Mouse (Mus musculus): ENCODE measurements around the gene Vma21-ps.
A peak's percentile ranks its signal among the peaks of the same experiment; 100 is the strongest.
"Not testable (repeated sequence)": the region's sequence is repeated elsewhere in the genome, so short reads cannot be mapped to it uniquely, and the experiment has no call there.

The Vma21-ps gene

DNA sequence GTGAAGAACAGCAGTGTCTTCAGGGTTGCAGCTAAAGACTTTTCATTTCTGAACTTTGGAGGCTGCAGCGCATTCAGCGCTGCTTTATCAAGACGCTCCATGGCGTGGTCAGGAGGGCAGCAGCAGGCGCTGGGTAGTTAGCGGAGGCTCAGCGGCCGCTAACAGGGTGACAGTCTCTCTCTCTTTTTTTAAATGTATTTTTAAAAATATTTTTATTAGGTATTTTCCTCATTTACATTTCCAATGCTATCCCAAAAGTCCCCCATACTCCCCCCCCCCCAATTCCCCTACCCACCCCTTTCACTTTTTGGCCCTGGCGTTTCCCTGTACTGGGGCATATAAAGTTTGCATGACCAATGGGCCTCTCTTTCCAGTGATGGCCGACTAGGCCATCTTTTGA is at the start of gene Vma21-ps:
Gene Vma21-ps, minus strand, starts transcription at position 101 of the 400 bp plus-strand sequence.
- DNase-seq (ENCODE audit: low read depth), result not testable (repeated sequence)

DNA sequence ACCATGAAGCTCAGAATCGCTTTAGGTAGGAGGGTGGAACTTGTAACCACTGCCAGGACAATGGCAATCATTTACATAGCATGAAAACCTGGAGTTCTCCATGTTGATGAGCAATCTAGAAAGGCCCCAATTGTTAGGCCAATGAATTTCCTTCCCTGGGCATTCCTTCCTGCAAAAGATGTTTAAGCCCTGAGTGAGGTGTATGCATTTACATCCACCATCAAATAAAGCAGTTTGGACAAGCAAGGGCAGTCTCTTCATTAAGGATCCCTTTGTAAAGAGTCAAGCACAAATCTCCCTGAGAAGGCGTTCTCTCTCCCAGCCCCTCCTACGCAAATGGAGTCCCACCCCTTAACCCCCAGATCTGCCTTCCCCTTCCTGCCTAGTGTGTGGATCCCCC is 46.0 kb upstream of the Vma21-ps start:
- DNase-seq (ENCODE audit: low read depth), result no peak

DNA sequence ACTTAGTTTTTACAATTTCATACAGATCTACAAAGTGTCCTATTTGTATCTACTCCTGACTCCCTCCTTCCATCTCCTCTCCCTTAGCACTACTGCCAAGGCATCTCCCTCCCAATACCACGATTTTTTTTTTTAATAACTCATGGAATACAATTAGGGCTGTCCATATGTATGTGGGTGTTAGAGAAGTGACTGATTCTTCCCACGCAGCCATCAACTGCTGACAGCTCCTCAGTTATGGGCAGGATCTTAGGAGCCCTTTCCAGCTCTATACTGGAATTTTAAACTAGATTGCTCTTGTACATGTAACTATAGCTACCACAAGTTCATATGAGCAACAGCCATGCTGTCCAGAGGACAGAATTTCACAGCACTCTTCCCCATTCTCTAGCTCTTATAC is 33.6 kb upstream of the Vma21-ps start:
- DNase-seq (ENCODE audit: low read depth), result no peak

DNA sequence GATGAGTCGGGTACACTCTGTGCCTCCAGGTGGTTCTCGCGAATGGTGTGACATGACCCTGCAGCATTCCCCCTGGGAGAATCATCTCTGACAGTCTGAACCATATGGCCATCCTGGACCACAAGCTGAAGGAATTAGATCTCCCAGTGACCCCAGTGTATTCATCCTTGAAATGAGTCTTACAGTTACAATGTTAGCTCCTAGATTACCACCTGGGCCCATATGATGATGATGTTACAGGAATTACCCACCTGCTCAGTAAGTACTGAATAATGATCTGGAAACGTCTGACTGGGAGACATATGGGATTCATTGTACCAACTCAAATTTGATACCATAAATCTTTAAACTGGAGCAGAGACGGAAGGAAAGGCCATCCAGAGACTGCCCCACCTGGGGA is 29.4 kb upstream of the Vma21-ps start:
- no peak for DNase-seq (ENCODE audit: low read depth)

DNA sequence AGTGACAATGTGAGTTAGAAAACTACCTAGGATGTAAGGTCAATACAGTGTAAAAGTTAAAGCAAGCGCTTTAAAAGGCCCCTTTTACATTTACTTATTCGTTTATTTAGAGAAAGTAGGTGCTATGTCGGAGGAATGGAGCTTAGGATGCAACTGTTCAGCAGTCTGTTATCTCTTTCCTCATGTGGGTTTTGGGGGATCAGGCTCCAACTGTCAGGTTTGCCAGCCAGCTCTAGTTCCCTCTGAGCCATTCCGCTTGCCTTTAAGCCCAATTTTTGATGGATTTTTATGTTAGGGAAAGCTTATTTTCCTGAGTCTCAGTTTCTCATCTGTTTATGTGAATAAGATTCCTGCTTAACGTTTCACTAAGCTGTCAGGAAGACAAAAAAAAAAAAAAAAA is 22.3 kb upstream of the Vma21-ps start:
- DNase-seq (ENCODE audit: low read depth), result no peak

DNA sequence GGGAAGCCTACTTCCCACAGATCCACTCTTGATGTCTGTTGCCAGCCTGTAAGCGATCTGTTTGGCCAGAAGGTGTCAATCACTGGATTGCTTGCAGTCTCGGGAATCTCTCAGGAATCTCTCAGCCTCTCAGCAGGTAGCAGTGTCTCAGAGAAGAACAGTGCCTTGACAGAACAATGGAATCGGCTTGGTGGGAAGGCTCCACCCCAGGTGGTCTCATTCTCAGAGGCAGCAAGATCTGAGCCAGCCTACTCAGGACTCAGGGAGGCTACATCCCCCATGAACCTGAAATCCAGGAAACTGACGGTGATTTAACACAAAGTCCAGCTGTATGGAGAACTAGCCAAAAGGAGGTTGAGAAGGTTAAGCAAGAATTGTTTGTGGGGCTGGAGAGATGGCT is 20.5 kb upstream of the Vma21-ps start:
- DNase-seq (ENCODE audit: low read depth), result no peak

DNA sequence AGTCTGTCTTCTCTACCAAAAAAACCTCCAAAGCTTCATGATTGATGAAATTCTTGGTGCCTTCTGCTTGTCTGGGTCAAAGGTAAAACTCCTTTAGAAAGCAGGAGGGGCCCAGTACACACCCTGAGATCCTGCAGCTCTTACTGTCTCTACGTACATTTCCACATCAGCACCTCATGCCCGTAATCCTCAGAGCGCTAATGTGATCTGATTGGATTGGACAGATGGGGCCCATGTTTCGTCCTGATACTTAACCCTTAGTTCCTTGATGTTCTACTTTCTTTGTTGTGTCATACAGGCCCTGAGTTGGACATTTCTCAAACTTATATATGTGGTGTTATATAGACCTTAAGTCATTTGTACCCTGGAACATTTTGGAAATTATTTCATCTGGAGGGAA is 9.6 kb downstream of the Vma21-ps start:
- DNase-seq (ENCODE audit: low read depth), result no peak

DNA sequence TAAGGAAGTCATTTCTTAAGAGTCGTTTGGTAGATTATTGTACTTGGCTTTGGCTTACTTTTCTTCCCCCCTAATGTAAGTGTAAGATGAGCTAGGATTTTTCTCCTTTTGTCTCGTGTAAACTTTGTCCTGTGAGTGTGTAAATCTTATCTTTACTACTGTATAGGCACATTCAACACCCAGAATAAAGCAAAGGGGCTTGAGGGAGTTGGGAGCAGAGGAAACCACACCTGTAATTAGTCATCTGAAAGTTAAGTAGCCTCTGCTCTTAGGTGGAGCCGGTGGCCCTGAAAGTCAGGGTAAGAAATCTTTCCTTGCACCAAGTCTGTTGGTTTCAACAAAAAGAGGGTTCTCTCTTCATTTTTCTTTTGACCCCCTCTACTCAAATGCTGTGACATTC is 23.6 kb downstream of the Vma21-ps start:
- DNase-seq (ENCODE audit: low read depth), result no peak

DNA sequence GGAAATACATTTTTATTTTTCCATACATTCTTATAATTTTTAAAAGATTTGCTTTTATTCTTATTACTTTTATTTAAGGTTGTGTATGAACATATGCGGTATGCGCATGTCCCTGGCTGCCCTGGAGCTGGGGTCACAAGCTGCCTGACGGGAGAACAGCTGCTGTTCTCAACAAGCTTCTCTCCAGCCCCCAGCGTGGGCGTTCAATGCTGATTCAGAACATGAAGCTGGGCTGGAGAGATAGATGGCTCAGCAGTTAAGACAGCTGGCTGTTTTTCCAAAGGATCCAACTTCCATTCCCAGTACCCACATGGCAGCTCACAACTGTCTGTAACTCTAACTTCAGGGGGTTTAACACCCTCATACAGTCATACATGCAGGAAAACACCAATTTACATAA is 35.7 kb downstream of the Vma21-ps start:
- no peak for DNase-seq (ENCODE audit: low read depth)

DNA sequence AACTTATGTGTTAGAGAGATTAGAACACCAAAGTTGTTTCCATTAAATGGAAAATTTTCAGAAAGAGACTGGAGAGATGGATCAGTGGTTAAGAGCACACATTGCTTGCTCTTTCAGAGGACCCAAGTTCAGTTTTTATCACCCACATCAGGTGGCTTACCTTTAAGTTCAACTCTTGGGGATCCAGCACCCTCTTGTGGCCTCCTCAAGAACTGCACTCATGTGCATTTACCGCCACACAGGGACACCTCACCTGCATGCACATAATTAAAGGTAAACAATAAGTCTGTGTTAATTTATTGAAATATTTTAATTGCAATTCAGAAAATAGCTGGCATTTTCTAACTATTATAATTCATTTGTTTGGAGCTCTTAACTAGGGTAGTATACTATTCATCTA is 37.3 kb downstream of the Vma21-ps start:
- DNase-seq (ENCODE audit: low read depth), result peak; percentile 49
